In genomic region chr16:93590915-93591314, GRCm38 (mm10) we compare ENCODE assay signal across 24 mouse cellular contexts. TPM values are rescaled to one million over a fixed set of nuclear protein-coding genes. Genes with fewer than 3 reads are reported as not detected.
DNase-seq lines count a peak whose midpoint lies in the region; ATAC-seq and TF ChIP-seq lines count a peak whose summit lies in the region.
"Had no signal": no experiment of that assay in that cellular context is flagged by ENCODE, and none has a peak within 500 bp of the region (broad histone marks: within the 10 kb centered on the region; RNA-seq: fewer than 3 reads in every experiment).

No protein-coding gene starts in this region.

- no peak for ATAC-seq in liver, embryonic 15.5 days (ENCODE audit: insufficient read depth)
- ATAC-seq in liver, embryonic 11.5 days (replicated peaks; ENCODE audit: low FRiP score) = no peak
- peak; percentile 79 for ATAC-seq in liver, postnatal 0 days
- ATAC-seq in intestine, postnatal 0 days = no peak
- ATAC-seq: forebrain, embryonic 13.5 days; forebrain, postnatal 0 days; hindbrain, postnatal 0 days had no signal

- H3K36me3 ChIP-seq in liver, embryonic 15.5 days (replicated peaks) = 0 out of 2 replicates have a peak, but pooled peaks cover 9% of the 10 kb centered on the region
- H3K36me3 ChIP-seq in liver, embryonic 11.5 days (ENCODE audit: control insufficient read depth, insufficient read depth, low read length) = no peaks in the 10 kb centered on the region; the same call in 1 of the 2 replicates
- H3K36me3 ChIP-seq in ES-Bruce4 (ENCODE audit: control insufficient read depth, insufficient read depth, low read length, poor library complexity, severe bottlenecking) (no peaks in the 10 kb centered on the region), ES-E14 (ENCODE audit: control insufficient read depth, insufficient read depth, low read length, poor library complexity, severe bottlenecking) (peaks cover 22% of the 10 kb centered on the region)
- peaks cover 12% of the 10 kb centered on the region for H3K36me3 ChIP-seq in liver, postnatal 0 days (replicated peaks; ENCODE audit: insufficient read depth, low read length)
- H3K36me3 ChIP-seq in intestine, postnatal 0 days (ENCODE audit: control insufficient read depth, insufficient read depth) = peaks cover 30% of the 10 kb centered on the region

- TF ChIP-seq POLR2A in ES-Bruce4 (IDR thresholded peaks at IDR 0.05; ENCODE audit: insufficient read depth, low read length) = no peak

- H3K4me3 ChIP-seq in liver, embryonic 15.5 days (replicated peaks) = no peak overlapping the region
- no peak overlapping the region for H3K4me3 ChIP-seq in liver, embryonic 11.5 days (ENCODE audit: low read depth, low read length)
- H3K4me3 ChIP-seq in ES-Bruce4 (ENCODE audit: low read depth, low read length) (peak overlapping the region; percentile 31), ES-E14 (ENCODE audit: insufficient read depth in 1 of 2, low read depth in 1 of 2, low read length in 2 of 2, poor library complexity in 1 of 2, severe bottlenecking in 1 of 2) (peak overlapping the region; percentile 22 to 46; a peak in 3 of 4 replicates)
- 0 out of 2 replicates have a peak overlapping the region, but pooled peaks have one; percentile 3 for H3K4me3 ChIP-seq in liver, postnatal 0 days (ENCODE audit: low read depth, low read length)
- no peak overlapping the region for H3K4me3 ChIP-seq in intestine, postnatal 0 days (ENCODE audit: low read depth, low read length)
- H3K4me3 ChIP-seq: embryonic facial prominence, embryonic 12.5 days; forebrain, embryonic 13.5 days; gastrocnemius, adult 2 months; heart, embryonic 10.5 days; heart, embryonic 15.5 days; hindbrain, embryonic 13.5 days had no signal

- no peak for TF ChIP-seq CTCF in ES-Bruce4 (IDR thresholded peaks at IDR 0.05; ENCODE audit: low read depth, low read length)
- peak; percentile 26 for TF ChIP-seq CTCF in liver, postnatal 0 days (IDR thresholded peaks at IDR 0.05; ENCODE audit: low read depth)
- no peak for TF ChIP-seq CTCF in intestine, postnatal 0 days (IDR thresholded peaks at IDR 0.05; ENCODE audit: low read depth)

- in situ Hi-C loops in ES-E14 (cut with MboI; ENCODE audit: low sequenced_read_pairs in 2 of 2, unreplicated experiment in 2 of 2) = no loop called here

- no peak overlapping the region for H3K9ac ChIP-seq in liver, embryonic 15.5 days
- no peak overlapping the region for H3K9ac ChIP-seq in liver, embryonic 11.5 days (ENCODE audit: low read depth, low read length)
- H3K9ac ChIP-seq in ES-Bruce4 (ENCODE audit: low read depth, poor library complexity, severe bottlenecking) (no peak overlapping the region), ES-E14 (ENCODE audit: insufficient read depth, low read depth, low read length, poor library complexity, severe bottlenecking) (peak overlapping the region; percentile 48)
- H3K9ac ChIP-seq in liver, postnatal 0 days (replicated peaks) = no peak overlapping the region
- no peak overlapping the region for H3K9ac ChIP-seq in intestine, postnatal 0 days (ENCODE audit: low read depth, low read length)
- H3K9ac ChIP-seq: embryonic facial prominence, embryonic 12.5 days; forebrain, embryonic 13.5 days; forebrain, postnatal 0 days; heart, embryonic 15.5 days; hindbrain, embryonic 13.5 days had no signal

- 0 out of 2 replicates have a peak overlapping the region, but pooled peaks have one; percentile 6 for H3K27ac ChIP-seq in liver, embryonic 15.5 days (replicated peaks)
- no peak overlapping the region for H3K27ac ChIP-seq in liver, embryonic 11.5 days (ENCODE audit: low read depth, low read length)
- H3K27ac ChIP-seq in ES-Bruce4 (ENCODE audit: insufficient read depth, low read length) (0 out of 2 replicates have a peak overlapping the region, but pooled peaks have one; percentile 2), ES-E14 (ENCODE audit: insufficient read depth, low read depth, low read length, poor library complexity, severe bottlenecking) (no peak overlapping the region)
- peak overlapping the region; percentile 88 for H3K27ac ChIP-seq in liver, postnatal 0 days (ENCODE audit: low read depth)
- H3K27ac ChIP-seq in intestine, postnatal 0 days (ENCODE audit: low read depth, low read length) = no peak overlapping the region
- H3K27ac ChIP-seq: embryonic facial prominence, embryonic 12.5 days; forebrain, embryonic 13.5 days; gastrocnemius, adult 2 months; heart, embryonic 10.5 days; heart, embryonic 15.5 days; hindbrain, embryonic 13.5 days; hindbrain, postnatal 0 days had no signal

- DNase-seq in liver, embryonic 11.5 days (ENCODE audit: low spot score) = no peak
- no peak for DNase-seq in ES-E14 (ENCODE audit: low read depth, low spot score)
- DNase-seq in liver, postnatal 0 days = peak; percentile 35
- no peak for DNase-seq in gastrocnemius, postnatal 4 days (ENCODE audit: low spot score in 2 of 2)
- no peak for DNase-seq in spleen, adult 18-20 months
- DNase-seq: adrenal gland, postnatal 14 days; cerebellum, adult 11-12 months; cerebellum, adult 9-10 months; cerebellum, postnatal 25 days; forebrain, postnatal 0 days; gastrocnemius, adult 2 months; gastrocnemius, postnatal 25 days; heart, adult 18-20 months; heart, postnatal 14 days had no signal

- 79% methylated on average over 15 of the region's 15 CpGs for WGBS in liver, embryonic 15.5 days (ENCODE audit: insufficient replicate concordance)
- 87% methylated on average over 15 of the region's 15 CpGs for WGBS in liver, embryonic 11.5 days
- WGBS in liver, postnatal 0 days (ENCODE audit: insufficient replicate concordance) = 74% methylated on average over 15 of the region's 15 CpGs
- WGBS in intestine, postnatal 0 days = 79% methylated on average over 15 of the region's 15 CpGs

- H3K9me3 ChIP-seq in liver, embryonic 15.5 days (replicated peaks) = no peaks in the 10 kb centered on the region
- no peaks in the 10 kb centered on the region for H3K9me3 ChIP-seq in liver, embryonic 11.5 days (ENCODE audit: control insufficient read depth, low read length)
- no peaks in the 10 kb centered on the region for H3K9me3 ChIP-seq in ES-Bruce4 (replicated peaks; ENCODE audit: control insufficient read depth, insufficient read depth, low read length, poor library complexity, severe bottlenecking)
- no peaks in the 10 kb centered on the region for H3K9me3 ChIP-seq in ES-E14 (ENCODE audit: control insufficient read depth, insufficient read depth, low read depth, low read length)
- H3K9me3 ChIP-seq in liver, postnatal 0 days (ENCODE audit: low read length) = no peaks in the 10 kb centered on the region
- H3K9me3 ChIP-seq in intestine, postnatal 0 days (ENCODE audit: control insufficient read depth) = no peaks in the 10 kb centered on the region
- H3K9me3 ChIP-seq: embryonic facial prominence, embryonic 12.5 days; forebrain, embryonic 13.5 days; heart, embryonic 10.5 days; heart, embryonic 15.5 days; hindbrain, embryonic 13.5 days had no signal

- no peaks in the 10 kb centered on the region for H3K27me3 ChIP-seq in liver, embryonic 15.5 days
- H3K27me3 ChIP-seq in liver, embryonic 11.5 days (replicated peaks; ENCODE audit: control insufficient read depth, insufficient read depth, low read length) = no peaks in the 10 kb centered on the region
- H3K27me3 ChIP-seq in ES-Bruce4 (ENCODE audit: control insufficient read depth, insufficient read depth, low read length, poor library complexity, severe bottlenecking) = no peaks in the 10 kb centered on the region
- H3K27me3 ChIP-seq in liver, postnatal 0 days (ENCODE audit: insufficient read depth, low read length) = no peaks in the 10 kb centered on the region
- no peaks in the 10 kb centered on the region for H3K27me3 ChIP-seq in intestine, postnatal 0 days (replicated peaks; ENCODE audit: control insufficient read depth, insufficient read depth, low read length)
- H3K27me3 ChIP-seq: embryonic facial prominence, embryonic 12.5 days; forebrain, embryonic 13.5 days; heart, embryonic 15.5 days; hindbrain, embryonic 13.5 days had no signal

- TF ChIP-seq EP300 in ES-Bruce4 (IDR thresholded peaks at IDR 0.05; ENCODE audit: insufficient read depth, low read depth, low read length) = no peak
- TF ChIP-seq EP300 in liver, postnatal 0 days (IDR thresholded peaks at IDR 0.05; ENCODE audit: low read depth) = no peak

- no peak overlapping the region for H3K4me2 ChIP-seq in liver, embryonic 15.5 days
- no peak overlapping the region for H3K4me2 ChIP-seq in liver, embryonic 11.5 days
- H3K4me2 ChIP-seq in liver, postnatal 0 days (ENCODE audit: low read depth, low read length) = peak overlapping the region; percentile 43
- H3K4me2 ChIP-seq in intestine, postnatal 0 days (replicated peaks; ENCODE audit: low read depth) = no peak overlapping the region
- H3K4me2 ChIP-seq: embryonic facial prominence, embryonic 12.5 days; forebrain, embryonic 13.5 days; heart, embryonic 15.5 days; hindbrain, embryonic 13.5 days had no signal

- no peaks in the 10 kb centered on the region; the same call in 1 of the 2 replicates for H3K4me1 ChIP-seq in liver, embryonic 15.5 days (replicated peaks)
- H3K4me1 ChIP-seq in liver, embryonic 11.5 days (replicated peaks; ENCODE audit: control insufficient read depth, insufficient read depth, low read length) = peaks cover 4% of the 10 kb centered on the region; the same call in 1 of the 2 replicates
- no peaks in the 10 kb centered on the region for H3K4me1 ChIP-seq in ES-Bruce4 (ENCODE audit: control insufficient read depth, insufficient read depth, low read length)
- peaks cover 3 to 12% of the 10 kb centered on the region in 2 experiments; a peak in 1 of 4 replicates for H3K4me1 ChIP-seq in ES-E14 (ENCODE audit: control insufficient read depth in 2 of 2, insufficient read depth in 2 of 2, low read length in 2 of 2, poor library complexity in 1 of 2)
- H3K4me1 ChIP-seq in liver, postnatal 0 days (ENCODE audit: insufficient read depth) = peaks cover 8% of the 10 kb centered on the region; the same call in 1 of the 2 replicates
- no peaks in the 10 kb centered on the region for H3K4me1 ChIP-seq in intestine, postnatal 0 days (replicated peaks; ENCODE audit: control insufficient read depth, insufficient read depth, low read length)
- H3K4me1 ChIP-seq: forebrain, embryonic 13.5 days had no signal

RNA-seq across cellular contexts. Expression of gene Setd4, which starts 12.9 kb away (rescaled TPM):
- polyA plus RNA-seq in liver, embryonic 15.5 days (2015; fragmentation: Nextera tagmentation; extraction: Ambion mirVana) = 4.1 and 4.3 TPM in 2 replicates
- polyA plus RNA-seq in liver, embryonic 11.5 days (2014; fragmentation: Nextera tagmentation; extraction: Ambion mirVana) = 11.1 and 13.4 TPM in 2 replicates
- 18.8 and 19.5 TPM in 2 replicates for polyA plus RNA-seq in ES-Bruce4 (2011; ENCODE audit: insufficient read depth, insufficient read length, low read depth, missing spikeins)
- total RNA-seq in ES-E14 (2012; rRNA removed) = 27.5 and 44.1 TPM in 2 replicates
- 6.0 and 6.3 TPM in 2 replicates for polyA plus RNA-seq in liver, postnatal 0 days (2015; fragmentation: Nextera tagmentation; extraction: Ambion mirVana)
- 1 to 10 TPM; 2.4 to 3.7 TPM for total RNA-seq in gastrocnemius, postnatal 4 days (2021)
- polyA plus RNA-seq in intestine, postnatal 0 days (2015; fragmentation: Nextera tagmentation; extraction: Ambion mirVana) = 4.3 and 5.6 TPM in 2 replicates

RNA-seq across cellular contexts. Expression of gene Cbr1, which starts 14.7 kb away (rescaled TPM):
- 21.0 and 21.1 TPM in 2 replicates for polyA plus RNA-seq in liver, embryonic 15.5 days (2015; fragmentation: Nextera tagmentation; extraction: Ambion mirVana)
- 44.3 and 49.3 TPM in 2 replicates for polyA plus RNA-seq in liver, embryonic 11.5 days (2014; fragmentation: Nextera tagmentation; extraction: Ambion mirVana)
- polyA plus RNA-seq in ES-Bruce4 (2011; ENCODE audit: insufficient read depth, insufficient read length, low read depth, missing spikeins) = 33.7 and 34.3 TPM in 2 replicates
- total RNA-seq in ES-E14 (2012; rRNA removed) = 32.9 and 35.3 TPM in 2 replicates
- 131 and 174 TPM in 2 replicates for polyA plus RNA-seq in liver, postnatal 0 days (2015; fragmentation: Nextera tagmentation; extraction: Ambion mirVana)
- total RNA-seq in gastrocnemius, postnatal 4 days (2021) = 10 to 100 TPM; 28.4 to 30.6 TPM
- polyA plus RNA-seq in intestine, postnatal 0 days (2015; fragmentation: Nextera tagmentation; extraction: Ambion mirVana) = 395 and 423 TPM in 2 replicates

RNA-seq across cellular contexts. Expression of gene Gm5678, which starts 37.0 kb away (rescaled TPM):
- polyA plus RNA-seq in liver, embryonic 15.5 days (2015; fragmentation: Nextera tagmentation; extraction: Ambion mirVana) = not detected in 2 replicates
- not detected in 2 replicates for polyA plus RNA-seq in liver, embryonic 11.5 days (2014; fragmentation: Nextera tagmentation; extraction: Ambion mirVana)
- not detected in 2 replicates for polyA plus RNA-seq in ES-Bruce4 (2011; ENCODE audit: insufficient read depth, insufficient read length, low read depth, missing spikeins)
- total RNA-seq in ES-E14 (2012; rRNA removed) = not detected in 2 replicates
- polyA plus RNA-seq in liver, postnatal 0 days (2015; fragmentation: Nextera tagmentation; extraction: Ambion mirVana) = not detected in 2 replicates
- total RNA-seq in gastrocnemius, postnatal 4 days (2021) = 1 to 10 TPM; 1.3 to 2.0 TPM
- polyA plus RNA-seq in intestine, postnatal 0 days (2015; fragmentation: Nextera tagmentation; extraction: Ambion mirVana) = 0.16 TPM in 1 of 2 replicates, not detected in the other
- total RNA-seq: forebrain, postnatal 0 days; hematopoietic stem cell, adult 5-6 weeks; hindbrain, postnatal 0 days had no signal
- polyA plus RNA-seq: embryonic facial prominence, embryonic 12.5 days; forebrain, embryonic 13.5 days; forebrain, postnatal 0 days; heart, embryonic 10.5 days; heart, embryonic 15.5 days; hindbrain, embryonic 13.5 days; hindbrain, postnatal 0 days had no signal

Comparison
In these comparisons a context has a peak if more than half of its experiments do, and no peak if none do; other contexts are left out.
1. H3K27ac ChIP-seq: peak in liver, embryonic 15.5 days (single experiment), ES-Bruce4 (single experiment) and liver, postnatal 0 days (single experiment); none in liver, embryonic 11.5 days (single experiment), ES-E14 (single experiment) and intestine, postnatal 0 days (single experiment).
2. H3K4me3 ChIP-seq: peak in ES-Bruce4 (single experiment), ES-E14 (2 of 2) and liver, postnatal 0 days (single experiment); none in liver, embryonic 15.5 days (single experiment), liver, embryonic 11.5 days (single experiment) and intestine, postnatal 0 days (single experiment).